Mouse (Mus musculus): ENCODE data around the gene Ttc28. TPM values are rescaled to one million over a fixed set of nuclear protein-coding genes. Genes with fewer than 3 reads are reported as not detected.

Gene Ttc28
- polyA plus RNA-seq, 1 experiment from 2014 or later = 3.5 TPM

- no peak overlapping the region for H3K4me3 ChIP-seq (ENCODE audit: low read depth, low read length)
- DNase-seq (ENCODE audit: low spot score) (no peak), ATAC-seq (ENCODE audit: low FRiP score, low TSS enrichment) (no peak)
- no peak for TF ChIP-seq EP300 (optimal IDR thresholded peaks at IDR 0.05)
- TF ChIP-seq CTCF (IDR thresholded peaks at IDR 0.05; ENCODE audit: low read depth) = no peak
- no peak overlapping the region; the same call in 1 of the 2 replicates for H3K9ac ChIP-seq (ENCODE audit: low read length)
- H3K4me2 ChIP-seq (replicated peaks; ENCODE audit: low read depth) = no peak overlapping the region
- 0 out of 2 replicates have a peak overlapping the region, but pooled peaks have one; percentile 8 for H3K27ac ChIP-seq (replicated peaks)
- no peaks in the 10 kb centered on the region for H3K27me3 ChIP-seq (ENCODE audit: control insufficient read depth, insufficient read depth, low read length)
- WGBS = 63% methylated on average over 8 of the region's 8 CpGs
- H3K36me3 ChIP-seq (ENCODE audit: control insufficient read depth, insufficient read depth, low read length) = peaks cover 6% of the 10 kb centered on the region; the same call in 1 of the 2 replicates
- peaks cover 3% of the 10 kb centered on the region; the same call in 1 of the 2 replicates for H3K4me1 ChIP-seq (replicated peaks; ENCODE audit: control insufficient read depth, insufficient read depth)
- H3K9me3 ChIP-seq (ENCODE audit: control insufficient read depth, low read length) = no peaks in the 10 kb centered on the region
Measured at GRCm38 (mm10) chr5:111335939-111336691, 456.5 kb downstream of the Ttc28 start.

MicroRNAs within 50 kb of the gene (microRNA counts, 519-probe panel; counts per million panel counts)
- not detected for microRNA mmu-miR-701

Small RNA genes within 50 kb of the gene (microRNA-seq; reads per million reads assigned to microRNA genes)
- 84.3 reads per million, percentile 43 among the genes with 10 or more reads in this experiment for gene Mir701

Other genes starting within 250 kb of the Ttc28 start
- 24.1 and 25.9 TPM in 2 replicates for gene Noc4l, start 226.4 kb upstream of the Ttc28 start, polyA plus RNA-seq (2015; fragmentation: Nextera tagmentation; extraction: Ambion mirVana)
- gene Ddx51, start 226.4 kb upstream of the Ttc28 start, polyA plus RNA-seq (2015; fragmentation: Nextera tagmentation; extraction: Ambion mirVana) = 7.7 and 10.0 TPM in 2 replicates
- gene Ep400, start 109.1 kb upstream of the Ttc28 start, polyA plus RNA-seq (2015; fragmentation: Nextera tagmentation; extraction: Ambion mirVana) = 11.4 and 12.2 TPM in 2 replicates
- 24.3 and 24.4 TPM in 2 replicates for gene Pus1, start 99.1 kb upstream of the Ttc28 start, polyA plus RNA-seq (2015; fragmentation: Nextera tagmentation; extraction: Ambion mirVana)
- gene Ulk1, start 69.7 kb upstream of the Ttc28 start, polyA plus RNA-seq (2015; fragmentation: Nextera tagmentation; extraction: Ambion mirVana) = 6.5 and 7.1 TPM in 2 replicates
- gene Hscb, start 40.0 kb upstream of the Ttc28 start, polyA plus RNA-seq (2015; fragmentation: Nextera tagmentation; extraction: Ambion mirVana) = 21.6 and 23.2 TPM in 2 replicates
- gene Chek2, start 39.8 kb upstream of the Ttc28 start, polyA plus RNA-seq (2015; fragmentation: Nextera tagmentation; extraction: Ambion mirVana) = 10.6 and 10.9 TPM in 2 replicates

Data from stomach, postnatal 0 days (tissue).